Mouse (Mus musculus) stomach, postnatal 0 days (tissue): ENCODE measurements around the gene Ccpg1os.

Source experiments
- CTCF ChIP-seq: IDR thresholded peaks from 2 replicates; pipeline ENCODE4 v1.5.1; 2016; ENCODE audit warnings: antibody characterized with exemption, low read depth, mild to moderate bottlenecking, moderate library complexity
- EP300 ChIP-seq: optimal IDR thresholded peaks from 2 replicates; pipeline ENCODE3; 2016; ENCODE audit warnings: antibody characterized with exemption

DNA sequence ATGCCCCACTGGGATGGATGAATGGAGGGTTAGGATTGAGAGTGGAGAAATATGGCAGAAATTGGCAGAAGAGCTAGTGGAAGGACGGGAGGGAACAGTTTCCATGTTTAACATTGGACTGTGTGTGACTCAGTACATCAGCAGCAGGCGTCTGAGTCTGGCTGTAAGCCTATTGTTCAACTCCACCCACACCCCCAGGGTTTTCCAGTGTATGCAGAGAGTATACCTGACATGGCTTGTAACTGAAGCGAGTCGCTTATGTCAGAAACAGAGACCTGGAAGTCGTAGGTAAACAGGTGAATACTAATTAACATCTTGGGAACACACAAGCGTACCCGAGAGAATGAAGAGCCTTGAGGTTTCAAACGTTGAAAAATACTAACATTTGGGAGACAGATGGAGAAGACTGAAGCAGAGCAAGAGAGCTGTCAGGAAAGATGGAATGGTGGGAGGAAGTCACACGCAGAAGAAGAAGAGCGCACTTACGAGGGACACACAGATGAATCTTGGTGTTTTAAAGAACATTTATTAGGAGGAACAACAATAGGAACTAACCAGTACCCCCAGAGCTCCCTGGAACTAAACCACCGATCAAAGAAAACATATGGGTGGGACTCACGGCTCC is 53.9 kb downstream of the Ccpg1os start:
- TF ChIP-seq CTCF (no peak), EP300 (no peak)
